Mouse (Mus musculus) gastrocnemius, adult 18-20 months (tissue): ENCODE results near the gene Hist1h4b. TPM values are rescaled to one million over a fixed set of nuclear protein-coding genes. Genes with fewer than 3 reads are reported as not detected.

Experiments used
- DNase-seq: peaks from one replicate; pipeline ENCODE4 v3.0.0; 2021; ENCODE audit warnings: low spot score
- microRNA-seq: library from miRNA; unstranded; fragments of <30 nt; microRNA quantifications from one replicate; pipeline ENCODE4 v1.2.0, GENCODE M21; 2021
- total RNA-seq, 2 experiments: library from RNA; stranded (reverse); gene quantifications; 2 replicates each; pipeline ENCODE4 v1.2.3; 2021

The Hist1h4b gene
- total RNA-seq, 2 experiments from 2014 or later = 1.6 to 1.9 TPM

DNA sequence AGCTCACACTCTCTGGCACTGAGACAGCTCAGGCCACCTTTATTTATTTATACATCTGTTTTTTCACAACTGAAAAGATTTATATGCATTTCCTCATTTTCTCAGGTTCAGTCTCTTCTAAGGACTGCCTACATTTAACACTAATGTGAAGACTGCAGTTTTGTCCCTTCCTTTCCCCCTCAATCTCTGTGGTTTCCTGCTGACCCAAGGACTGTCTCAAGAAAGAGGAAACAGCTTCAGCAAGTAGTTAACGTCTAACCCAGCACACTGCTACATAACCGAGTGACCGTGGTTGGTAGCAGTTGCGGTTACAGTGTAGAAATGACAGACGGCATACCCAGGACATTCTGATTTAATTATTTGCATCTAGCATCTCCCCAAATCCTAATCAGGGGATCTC, 42.6 kb downstream of the Hist1h4b start:
- DNase-seq = no peak

DNA sequence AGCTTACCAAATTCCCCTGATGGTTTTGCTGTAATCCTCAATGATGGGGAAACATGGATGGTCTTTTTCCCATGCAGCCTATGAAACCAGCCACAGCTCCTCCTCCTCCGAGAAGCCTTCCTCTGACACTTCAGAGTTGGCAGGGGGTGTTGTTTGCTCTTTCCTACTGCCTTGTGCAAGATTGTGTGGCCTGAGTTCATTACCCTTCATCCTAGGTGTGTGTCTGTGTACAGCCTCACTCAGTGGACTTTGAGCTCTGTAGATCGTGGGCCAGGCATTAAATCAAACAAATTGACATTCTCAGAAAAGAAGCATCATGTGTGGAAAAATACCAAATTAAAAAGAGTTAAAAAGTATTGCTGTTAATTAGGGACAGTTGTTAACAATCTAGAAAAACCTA, 47.7 kb downstream of the Hist1h4b start:
- DNase-seq = no peak

DNA sequence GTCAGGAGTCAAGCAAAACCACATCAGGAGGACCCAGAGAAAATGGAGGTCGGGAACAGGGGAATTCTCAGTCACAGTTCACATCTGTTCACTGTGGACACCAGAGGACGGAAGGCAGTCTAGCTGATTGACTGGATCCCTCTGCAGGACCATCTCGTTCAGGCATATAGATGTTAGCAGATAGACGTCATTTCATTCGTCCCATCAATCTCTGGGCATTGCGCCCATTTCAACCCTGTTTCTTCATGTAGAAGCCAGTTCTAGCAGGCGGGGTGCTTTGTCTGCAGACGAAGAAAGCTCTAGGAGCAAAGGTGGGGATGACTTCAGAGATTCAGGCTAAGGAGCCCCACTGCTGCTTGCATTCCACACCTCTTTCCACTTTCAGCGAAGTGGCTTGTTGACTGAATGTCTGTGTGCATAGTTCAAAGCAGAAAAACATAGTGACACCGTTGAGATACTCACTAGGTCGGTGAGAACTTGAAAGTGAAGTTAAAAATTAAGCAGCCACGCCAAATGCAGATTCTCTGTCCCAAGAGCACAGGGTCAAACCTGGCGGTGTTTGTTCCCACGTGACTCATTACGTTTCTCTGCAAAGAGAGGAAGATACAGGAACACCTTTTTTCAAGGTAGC, 49.7 kb downstream of the Hist1h4b start, which contains the start of gene Slc17a2:
TSS of gene Slc17a2 (plus strand) at position 572 of the 631 bp plus-strand sequence.
- DNase-seq = no peak

Small RNA genes within 50 kb of the gene (microRNA-seq; reads per million reads assigned to microRNA genes)
- gene Gm44314 = not detected
- gene Gm44484 = not detected

Other genes with a start within 250 kb of the Hist1h4b start
- 100 to 1,000 TPM; 149 to 163 TPM for gene Hist1h4h, start 226.0 kb upstream of the Hist1h4b start, total RNA-seq
- gene Hist1h2af, start 223.1 kb upstream of the Hist1h4b start, total RNA-seq = 1 to 10 TPM in 1 of 2 experiments, under 1 TPM in 1; 0.73 to 1.9 TPM
- gene Hist1h3g, start 221.6 kb upstream of the Hist1h4b start, total RNA-seq = under 1 TPM; 0.55 to 0.57 TPM
- 1 to 10 TPM; 1.0 to 1.1 TPM for gene Hist1h2bh, start 213.6 kb upstream of the Hist1h4b start, total RNA-seq
- gene Hist1h3f, start 213.0 kb upstream of the Hist1h4b start, total RNA-seq = 1 to 10 TPM; 3.0 to 4.8 TPM
- gene Hist1h4f, start 205.4 kb upstream of the Hist1h4b start, total RNA-seq = 10 to 100 TPM in 1 of 2 experiments, 1 to 10 TPM in 1; 8.3 to 12.3 TPM
- gene Hist1h1d, start 203.8 kb upstream of the Hist1h4b start, total RNA-seq = under 1 TPM; 0.83 to 0.89 TPM
- 10 to 100 TPM; 11.6 to 12.3 TPM for gene Hist1h3e, start 194.6 kb upstream of the Hist1h4b start, total RNA-seq
- under 1 TPM; 0.41 to 0.85 TPM for gene Hist1h2ae, start 185.8 kb upstream of the Hist1h4b start, total RNA-seq
- 1 to 10 TPM; 2.2 to 3.7 TPM for gene Hist1h2bg, start 185.6 kb upstream of the Hist1h4b start, total RNA-seq
- 1 to 10 TPM; 1.3 to 5.3 TPM for gene Hist1h2bf, start 182.8 kb upstream of the Hist1h4b start, total RNA-seq
- 1 to 10 TPM in 1 of 2 experiments, under 1 TPM in 1; 0.80 to 1.7 TPM for gene Hist1h2ad, start 182.6 kb upstream of the Hist1h4b start, total RNA-seq
- 1 to 10 TPM; 3.2 to 3.7 TPM for gene Hist1h3d, start 181.2 kb upstream of the Hist1h4b start, total RNA-seq
- gene Hist1h4d, start 175.4 kb upstream of the Hist1h4b start, total RNA-seq = 10 to 100 TPM; 33.6 to 46.4 TPM
- gene Hist1h2be, start 135.9 kb upstream of the Hist1h4b start, total RNA-seq = 10 to 100 TPM; 13.2 to 15.7 TPM
- gene Hist1h1e, start 134.5 kb upstream of the Hist1h4b start, total RNA-seq = 10 to 100 TPM; 31.1 to 41.1 TPM
- 1 to 10 TPM in 1 of 2 experiments, under 1 TPM in 1; 0.68 to 1.3 TPM for gene Hist1h2ac, start 73.1 kb upstream of the Hist1h4b start, total RNA-seq
- gene Hist1h2bc, start 72.8 kb upstream of the Hist1h4b start, total RNA-seq = 10 to 100 TPM; 66.4 to 69.8 TPM
- not detected for gene Hist1h1t, start 61.2 kb upstream of the Hist1h4b start, total RNA-seq
- gene Hist1h4c, start 58.6 kb upstream of the Hist1h4b start, total RNA-seq = 10 to 100 TPM; 57.1 to 66.2 TPM
- gene Hfe, start 46.2 kb upstream of the Hist1h4b start, total RNA-seq = 10 to 100 TPM; 25.6 to 25.7 TPM
- 100 to 1,000 TPM; 157 to 219 TPM for gene Hist1h1c, start 18.2 kb upstream of the Hist1h4b start, total RNA-seq
- gene Hist1h3c, start 11.4 kb upstream of the Hist1h4b start, total RNA-seq = not detected
- 1 to 10 TPM; 1.3 to 1.4 TPM for gene Hist1h2bb, start 10.3 kb upstream of the Hist1h4b start, total RNA-seq
- under 1 TPM in 1 of 2 experiments, not detected in 1; 0.82 TPM for gene Hist1h2ab, start 5.9 kb upstream of the Hist1h4b start, total RNA-seq
- 1 to 10 TPM in 1 of 2 experiments, not detected in 1; 1.3 TPM for gene Hist1h3b, start 4.7 kb upstream of the Hist1h4b start, total RNA-seq
- 1 to 10 TPM in 1 of 2 experiments, under 1 TPM in 1; 0.89 to 2.8 TPM for gene Hist1h4a, start 4.2 kb downstream of the Hist1h4b start, total RNA-seq
- 1 to 10 TPM; 5.1 to 5.3 TPM for gene Hist1h3a, start 5.4 kb downstream of the Hist1h4b start, total RNA-seq
- under 1 TPM; 0.66 to 0.76 TPM for gene Hist1h1a, start 6.7 kb downstream of the Hist1h4b start, total RNA-seq
- gene Trim38, start 12.9 kb downstream of the Hist1h4b start, total RNA-seq = not detected
- not detected for gene Slc17a2, start 50.0 kb downstream of the Hist1h4b start, total RNA-seq
- gene Slc17a3, start 82.4 kb downstream of the Hist1h4b start, total RNA-seq = under 1 TPM in 1 of 2 experiments, not detected in 1; 0.21 TPM
- not detected for gene Slc17a1, start 110.7 kb downstream of the Hist1h4b start, total RNA-seq
- gene Slc17a4, start 158.0 kb downstream of the Hist1h4b start, total RNA-seq = under 1 TPM in 1 of 2 experiments, not detected in 1; 0.09 TPM
- not detected for gene Hist1h2ba, start 177.1 kb downstream of the Hist1h4b start, total RNA-seq
- not detected for gene Hist1h2aa, start 177.4 kb downstream of the Hist1h4b start, total RNA-seq
- not detected for gene Scgn, start 234.2 kb downstream of the Hist1h4b start, total RNA-seq